Mouse (Mus musculus) CD4-positive helper T cell, adult 2 months (primary cell): ENCODE data around the gene Ddx21.

Experiments
- DNase-seq: peaks from one replicate; pipeline ENCODE4 v3.0.0-alpha.2; 2012; ENCODE audit warnings: low read depth, missing footprints, low spot score

Ddx21 gene

GRCm38 (mm10) chr10:62570126-62570871, 31.8 kb downstream of the Ddx21 start:
- DNase-seq: no peak

GRCm38 (mm10) chr10:62568861-62569260, 33.2 kb downstream of the Ddx21 start:
- DNase-seq: no peak

GRCm38 (mm10) chr10:62557736-62558135, 44.3 kb downstream of the Ddx21 start:
- DNase-seq: peak; percentile 59

GRCm38 (mm10) chr10:62556558-62556901, 45.6 kb downstream of the Ddx21 start:
- DNase-seq: no peak

GRCm38 (mm10) chr10:62555705-62556557, 46.1 kb downstream of the Ddx21 start:
- peak; percentile 38 for DNase-seq

GRCm38 (mm10) chr10:62553611-62554091, 48.4 kb downstream of the Ddx21 start:
- DNase-seq: peak; percentile 78

GRCm38 (mm10) chr10:62550787-62551300, 51.2 kb downstream of the Ddx21 start:
- peak; percentile 55 for DNase-seq

GRCm38 (mm10) chr10:62549523-62550166, 52.4 kb downstream of the Ddx21 start:
- peak; percentile 75 for DNase-seq

GRCm38 (mm10) chr10:62546441-62546840, 55.6 kb downstream of the Ddx21 start:
- DNase-seq: no peak

GRCm38 (mm10) chr10:62545759-62546158, 56.3 kb downstream of the Ddx21 start:
- DNase-seq: no peak

- peak; percentile 74 for DNase-seq
These were observed 57.8 kb downstream of the Ddx21 start for GRCm38 (mm10) chr10:62544316-62544715.

GRCm38 (mm10) chr10:62543399-62543808, 58.7 kb downstream of the Ddx21 start:
- peak; percentile 90 for DNase-seq

- DNase-seq: peak; percentile 64
These were observed 59.2 kb downstream of the Ddx21 start for GRCm38 (mm10) chr10:62542928-62543327.

GRCm38 (mm10) chr10:62542507-62542906, 59.6 kb downstream of the Ddx21 start:
- peak; percentile 41 for DNase-seq

- DNase-seq: no peak
These were observed 60.6 kb downstream of the Ddx21 start for GRCm38 (mm10) chr10:62541499-62541898.

- no peak for DNase-seq
These were observed 61.3 kb downstream of the Ddx21 start for GRCm38 (mm10) chr10:62540800-62541199.

- DNase-seq: no peak
These were observed 67.6 kb downstream of the Ddx21 start for GRCm38 (mm10) chr10:62534509-62534908.

GRCm38 (mm10) chr10:62532832-62533231, 69.2 kb downstream of the Ddx21 start:
- DNase-seq: peak; percentile 25
